Mouse (Mus musculus) left cerebral cortex, adult 18-20 months (tissue): Measurements from ENCODE around the gene 5430427O19Rik. TPM values are rescaled to one million over a fixed set of nuclear protein-coding genes. Genes with fewer than 3 reads are reported as not detected.
A peak's percentile ranks its signal among the peaks of the same experiment; 100 is the strongest.

Experiments
- DNase-seq, 2 experiments: peaks; one replicate each; pipeline ENCODE4 v3.0.0; 2021 to 2022; ENCODE audit warnings: low spot score in 2 of 2, mixed read lengths in 1 of 2
- long read RNA-seq, 2 experiments: library from polyadenylated mRNA; stranded (forward); transcript quantifications; one replicate each; pipeline ENCODE4 v2.0.0; 2021
- total RNA-seq, 2 experiments: library from RNA; stranded (reverse); gene quantifications; 2 replicates each; pipeline ENCODE4 v1.2.3; 2021

The 5430427O19Rik gene
- under 1 TPM; 0.12 TPM for total RNA-seq
- long read RNA-seq, experiment 1: 0 reads
- long read RNA-seq, experiment 2, partial matches to known transcripts: 0 of 1 reads
- long read RNA-seq, experiment 2, other reads (novel, unspliced or antisense): 0 of 1 reads

- DNase-seq: no peak
These were observed at the start of gene 5430427O19Rik for GRCm38 (mm10) chrX:85869914-85870483. 5430427O19Rik (plus strand) TSS chrX:85870354.

- no peak for DNase-seq
These were observed 42.3 kb upstream of the 5430427O19Rik start for GRCm38 (mm10) chrX:85827719-85828453.

- no peak for DNase-seq
These were observed 41.2 kb upstream of the 5430427O19Rik start for GRCm38 (mm10) chrX:85829000-85829399.

- no peak for DNase-seq
These were observed 31.0 kb upstream of the 5430427O19Rik start for GRCm38 (mm10) chrX:85839174-85839573.

GRCm38 (mm10) chrX:85855938-85856337, 14.2 kb upstream of the 5430427O19Rik start:
- DNase-seq: no peak

GRCm38 (mm10) chrX:85857169-85857568, 13.0 kb upstream of the 5430427O19Rik start:
- DNase-seq: no peak

- DNase-seq: no peak
These were observed 2.1 kb upstream of the 5430427O19Rik start for GRCm38 (mm10) chrX:85868079-85868478.

GRCm38 (mm10) chrX:85871371-85872056, 1.4 kb downstream of the 5430427O19Rik start:
- DNase-seq: no peak

- no peak for DNase-seq
These were observed 4.2 kb downstream of the 5430427O19Rik start for GRCm38 (mm10) chrX:85874367-85874766.

GRCm38 (mm10) chrX:85875951-85876350, 5.8 kb downstream of the 5430427O19Rik start:
- no peak for DNase-seq

GRCm38 (mm10) chrX:85877747-85878146, 7.6 kb downstream of the 5430427O19Rik start:
- no peak for DNase-seq

- DNase-seq: no peak
These were observed 8.1 kb downstream of the 5430427O19Rik start for GRCm38 (mm10) chrX:85878293-85878692.

GRCm38 (mm10) chrX:85879198-85879977, 9.2 kb downstream of the 5430427O19Rik start:
- DNase-seq: peak; percentile 3 to 32

GRCm38 (mm10) chrX:85886651-85887050, 16.5 kb downstream of the 5430427O19Rik start:
- no peak for DNase-seq

GRCm38 (mm10) chrX:85901195-85901594, 31.0 kb downstream of the 5430427O19Rik start:
- no peak for DNase-seq

GRCm38 (mm10) chrX:85919034-85919433, 48.9 kb downstream of the 5430427O19Rik start:
- peak in 1 of 2 experiments; percentile 3 for DNase-seq

GRCm38 (mm10) chrX:85932991-85933390, 62.8 kb downstream of the 5430427O19Rik start:
- no peak for DNase-seq
